Mouse (Mus musculus): ENCODE results near the gene Hykk.

- TF ChIP-seq CTCF (IDR thresholded peaks at IDR 0.05; ENCODE audit: control insufficient read depth, insufficient read depth, low read length) = no peak
- TF ChIP-seq POLR2A (IDR thresholded peaks at IDR 0.05; ENCODE audit: borderline replicate concordance, control insufficient read depth, low read depth, low read length) = peak; percentile 25; the same call in 1 of the 2 replicates
Observed at GRCm38 (mm10) chr9:54917010-54917677, at the start of gene Hykk.
